Mouse (Mus musculus) embryonic facial prominence, embryonic 14.5 days (tissue): ENCODE measurements around the gene Hist3h2ba. TPM values are rescaled to one million over a fixed set of nuclear protein-coding genes. Genes with fewer than 3 reads are reported as not detected.
A peak's percentile ranks its signal among the peaks of the same experiment; 100 is the strongest.

Experiments
- ATAC-seq: fragments of 200-750 bp; cut with Nextera tagmentation; 2 replicates; pipeline ENCODE4 v1.8.0; 2017; ENCODE audit warnings: low read depth, moderate number of reproducible peaks, moderate TSS enrichment
- DNase-seq: peaks from one replicate; pipeline ENCODE4 v3.0.0-alpha.2; 2015; ENCODE audit warnings: low spot score
- H3K27ac ChIP-seq: fragments of 300-500 bp; sonication (generic); replicated peaks from 2 replicates; pipeline ENCODE4 v1.5.1; 2014; ENCODE audit warnings: low read depth, mild to moderate bottlenecking, low read length, moderate library complexity
- H3K27me3 ChIP-seq: fragments of 300-500 bp; sonication (generic); replicated peaks from 2 replicates; pipeline ENCODE4 v1.6.1; 2014; ENCODE audit warnings: low read length; ENCODE audit not compliant: control insufficient read depth, insufficient read depth
- H3K36me3 ChIP-seq: fragments of 300-500 bp; sonication (generic); 2 replicates; pipeline ENCODE4 v1.6.1; 2014; ENCODE audit warnings: low read length, mixed read lengths; ENCODE audit not compliant: control insufficient read depth, insufficient read depth
- H3K4me1 ChIP-seq: fragments of 300-500 bp; sonication (generic); 2 replicates; pipeline ENCODE4 v1.6.1; 2014; ENCODE audit warnings: antibody characterized with exemption, low read length; ENCODE audit not compliant: control insufficient read depth, insufficient read depth
- H3K4me2 ChIP-seq: fragments of 300-500 bp; sonication (generic); 2 replicates; pipeline ENCODE4 v1.6.1; 2014; ENCODE audit warnings: low read depth, mild to moderate bottlenecking, low read length, moderate library complexity, mixed read lengths
- H3K4me3 ChIP-seq: fragments of 300-500 bp; sonication (generic); 2 replicates; pipeline ENCODE4 v1.5.1; 2014; ENCODE audit warnings: low read depth, mild to moderate bottlenecking, low read length
- H3K9ac ChIP-seq: fragments of 300-500 bp; sonication (generic); 2 replicates; pipeline ENCODE4 v1.6.1; 2014; ENCODE audit warnings: low read depth, mild to moderate bottlenecking, low read length, moderate library complexity, mixed read lengths
- H3K9me3 ChIP-seq: fragments of 300-500 bp; sonication (generic); 2 replicates; pipeline ENCODE4 v1.6.1; 2016; ENCODE audit warnings: low read length; ENCODE audit not compliant: control insufficient read depth
- WGBS: fragments of 180-500 bp; shearing (Covaris S2); extraction: QIAGEN DNeasy Blood & Tissue Kit; methylation state at CpG from one replicate; pipeline ENCODE4 v1.1.7; 2014; 5-methylcytosine and 5-hydroxymethylcytosine counted together
- polyA plus RNA-seq: library from polyadenylated mRNA; unstranded; fragments of >200 nt; fragmentation: Nextera tagmentation; extraction: Ambion mirVana; gene quantifications from 2 replicates; pipeline ENCODE4 v1.2.1, GENCODE M21; 2014

The Hist3h2ba gene
- polyA plus RNA-seq, 1 experiment from 2014 or later = 14.9 TPM

DNA sequence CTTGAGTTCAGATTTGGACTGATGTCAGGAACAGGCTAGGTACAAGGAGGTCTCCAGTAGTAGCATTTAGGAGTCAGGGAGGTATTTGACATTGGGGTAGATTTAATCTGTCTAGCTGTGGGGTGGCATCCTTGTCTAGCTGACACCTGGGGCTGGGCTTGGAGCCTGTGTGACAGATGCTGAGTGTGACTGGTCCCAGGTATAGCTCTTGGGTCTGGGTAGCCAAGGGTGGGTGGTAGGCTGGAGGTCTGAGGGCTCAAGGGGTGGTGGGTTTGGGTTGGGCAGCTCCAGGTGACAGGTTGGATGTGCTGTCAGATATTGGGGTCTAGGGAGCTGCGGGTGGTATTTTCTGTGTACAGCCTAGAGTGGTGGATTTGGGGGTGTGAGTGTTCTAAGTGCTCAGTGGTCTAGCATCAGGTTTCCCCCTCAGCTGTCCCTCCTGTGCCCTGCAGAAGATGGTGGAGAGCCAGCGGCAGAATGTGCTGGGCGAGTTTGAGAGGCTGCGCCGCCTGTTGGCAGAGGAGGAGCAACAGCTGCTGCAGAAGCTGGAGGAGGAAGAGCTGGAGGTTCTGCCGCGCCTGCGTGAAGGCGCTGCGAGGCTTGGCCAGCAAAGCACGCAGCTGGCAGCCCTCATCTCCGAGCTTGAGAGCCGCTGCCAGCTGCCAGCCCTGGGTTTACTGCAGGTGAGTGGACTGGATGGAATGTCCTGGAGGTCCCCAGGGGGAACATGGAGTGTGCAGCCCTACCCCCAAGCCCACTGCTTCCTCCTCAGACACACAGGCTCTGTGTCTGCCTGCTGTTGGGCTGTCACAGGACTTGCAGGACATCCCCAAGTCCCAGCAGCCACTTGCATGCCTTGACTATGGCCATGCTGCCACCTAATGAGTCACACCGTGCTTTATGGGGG is 33.1 kb downstream of the Hist3h2ba start:
- 57% methylated on average over 14 of the region's 14 CpGs for WGBS
- no peak overlapping the region for H3K27ac ChIP-seq
- DNase-seq = peak; percentile 84
- peak; percentile 59; the same call in 1 of the 2 replicates for ATAC-seq
- H3K4me2 ChIP-seq = no peak overlapping the region
- H3K27me3 ChIP-seq = no peaks in the 10 kb centered on the region
- H3K36me3 ChIP-seq = peaks cover 42% of the 10 kb centered on the region
- no peak overlapping the region for H3K4me3 ChIP-seq
- H3K9ac ChIP-seq = no peak overlapping the region
- H3K9me3 ChIP-seq = no peaks in the 10 kb centered on the region
- H3K4me1 ChIP-seq = peaks cover 20% of the 10 kb centered on the region

DNA sequence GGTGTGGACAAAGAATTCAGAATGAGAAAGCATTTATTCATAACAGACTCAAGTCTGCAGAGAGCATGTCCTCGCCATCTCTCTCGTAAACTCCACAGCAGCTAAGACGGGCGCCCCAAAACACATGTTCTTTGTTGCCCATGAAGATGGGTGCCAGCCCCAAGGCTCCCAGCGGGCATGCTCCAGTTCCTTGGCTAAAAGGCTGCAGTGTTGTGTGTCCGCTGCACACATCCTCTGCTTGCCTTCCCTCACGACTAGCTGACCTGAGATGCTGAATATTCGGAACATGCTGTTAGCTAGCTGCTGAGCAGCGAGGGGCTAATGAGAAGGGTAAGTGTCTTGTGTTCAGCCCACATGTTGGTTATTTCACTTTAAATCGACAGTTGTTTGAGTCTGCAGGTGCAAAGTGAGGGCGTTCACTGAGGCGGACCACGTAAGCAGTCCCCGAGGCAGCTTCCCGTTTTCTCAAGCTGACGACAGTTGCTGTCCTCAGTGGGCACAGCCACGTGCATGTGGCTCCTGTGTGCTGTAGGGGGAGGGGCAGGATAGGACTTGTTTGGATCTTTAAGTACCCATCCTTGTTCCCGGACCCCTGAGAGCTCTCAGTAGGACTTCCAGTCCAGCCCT is 33.9 kb downstream of the Hist3h2ba start:
- Histone ChIP-seq H3K36me3 (peaks cover 50% of the 10 kb centered on the region), H3K4me2 (no peak overlapping the region), H3K4me1 (peaks cover 20% of the 10 kb centered on the region), H3K27ac (no peak overlapping the region), H3K9me3 (no peaks in the 10 kb centered on the region), H3K4me3 (no peak overlapping the region), H3K27me3 (no peaks in the 10 kb centered on the region), H3K9ac (no peak overlapping the region)
- DNase-seq (no peak), ATAC-seq (no peak)
- 80% methylated on average over 18 of the region's 18 CpGs for WGBS

DNA sequence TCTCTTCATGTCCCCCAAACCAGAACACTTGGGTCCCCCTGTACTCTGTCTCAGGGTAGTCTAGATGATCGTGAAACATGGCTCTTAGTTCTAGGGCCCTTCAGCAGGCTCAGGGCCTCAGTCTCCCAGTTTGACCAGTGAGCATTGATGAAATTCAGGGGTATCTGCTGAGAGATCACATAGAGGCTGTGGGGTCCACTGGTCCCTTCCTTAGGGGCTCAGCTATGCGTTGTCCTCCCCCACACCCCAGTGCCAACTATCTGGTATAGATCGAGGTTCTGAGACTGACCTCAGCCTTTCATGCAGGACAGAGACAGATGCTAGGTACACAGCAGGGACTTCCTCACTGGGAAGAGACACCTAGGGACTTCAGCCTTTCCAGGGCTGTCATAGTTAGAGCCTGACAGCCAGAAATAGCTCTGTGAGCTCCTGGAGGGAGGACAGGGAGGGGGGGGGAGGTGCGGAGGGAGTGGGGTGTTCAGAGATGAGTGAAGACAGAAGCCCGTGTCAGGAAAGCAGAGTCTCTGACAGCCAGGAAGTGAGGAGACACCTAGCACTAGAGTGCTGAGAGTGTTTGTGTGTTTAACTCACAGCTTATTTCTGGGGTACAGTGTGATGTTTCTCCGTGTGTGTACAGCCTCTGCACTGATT is 35.1 kb downstream of the Hist3h2ba start:
- H3K4me3 ChIP-seq = no peak overlapping the region
- H3K4me1 ChIP-seq = peaks cover 17% of the 10 kb centered on the region
- ATAC-seq (no peak), DNase-seq (no peak)
- H3K27ac ChIP-seq = no peak overlapping the region
- peaks cover 62% of the 10 kb centered on the region for H3K36me3 ChIP-seq
- H3K9me3 ChIP-seq = no peaks in the 10 kb centered on the region
- WGBS = 89% methylated on average over 6 of the region's 6 CpGs
- no peaks in the 10 kb centered on the region for H3K27me3 ChIP-seq
- H3K9ac ChIP-seq = no peak overlapping the region
- no peak overlapping the region for H3K4me2 ChIP-seq

DNA sequence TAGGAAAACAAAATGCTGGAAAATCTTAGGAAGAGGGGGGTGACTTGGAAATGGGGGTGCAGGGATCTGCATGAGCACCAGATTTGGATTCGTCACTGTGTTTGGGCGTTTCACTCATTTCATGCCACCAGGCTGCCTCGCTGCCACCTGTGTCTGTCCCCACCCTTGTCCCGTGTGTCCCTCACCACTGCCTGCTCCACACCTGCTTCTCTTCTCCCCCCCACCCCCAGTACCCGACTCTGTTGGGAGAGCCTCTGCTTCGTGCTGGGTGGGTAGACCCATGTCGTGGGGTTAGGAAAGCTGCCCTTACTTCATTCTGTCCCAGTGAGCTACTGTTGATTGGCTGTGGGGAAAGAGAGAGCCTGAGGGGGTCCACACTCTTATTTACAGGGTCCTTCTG is 35.9 kb downstream of the Hist3h2ba start:
- ATAC-seq = no peak
- H3K36me3 ChIP-seq = peaks cover 70% of the 10 kb centered on the region

DNA sequence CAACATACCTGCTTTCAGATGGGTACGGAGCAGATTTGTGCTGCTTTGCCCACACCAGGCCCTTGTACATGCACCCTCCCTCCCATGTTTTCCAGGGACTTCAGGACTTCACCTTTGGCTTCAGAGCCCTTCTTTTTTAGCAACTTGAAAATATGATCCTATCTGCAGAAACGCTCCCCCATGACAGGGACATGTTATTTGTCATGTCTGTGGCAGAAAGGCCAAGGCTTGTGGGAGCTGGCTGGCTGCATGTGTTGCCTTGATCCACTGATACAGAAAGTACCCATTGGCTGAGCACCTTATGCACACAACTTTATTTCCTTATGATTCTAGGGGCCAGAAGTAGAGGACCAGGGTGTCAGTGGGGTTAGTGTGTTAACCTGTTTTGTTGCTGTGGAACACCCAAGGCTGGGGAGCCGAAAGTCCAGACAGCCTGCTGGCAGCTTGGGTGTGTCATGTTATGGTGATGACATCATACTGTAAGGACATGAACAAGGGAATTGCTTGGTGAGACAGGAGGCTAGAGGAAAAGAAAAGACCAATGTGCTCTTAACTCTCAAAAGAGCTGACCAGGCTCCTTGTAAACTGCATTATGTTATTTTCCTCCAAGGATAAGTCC is 36.7 kb downstream of the Hist3h2ba start:
- 90% methylated on average over 3 of the region's 3 CpGs for WGBS

More for the DNA sequence above, 35.9 kb downstream of the Hist3h2ba start:
- Histone ChIP-seq H3K4me2 (no peak overlapping the region), H3K4me3 (no peak overlapping the region), H3K4me1 (peaks cover 9% of the 10 kb centered on the region), H3K9me3 (no peaks in the 10 kb centered on the region), H3K27me3 (no peaks in the 10 kb centered on the region), H3K27ac (no peak overlapping the region), H3K9ac (no peak overlapping the region)
- DNase-seq = no peak
- 96% methylated on average over 7 of the region's 7 CpGs for whole genome bisulfite sequencing

DNA sequence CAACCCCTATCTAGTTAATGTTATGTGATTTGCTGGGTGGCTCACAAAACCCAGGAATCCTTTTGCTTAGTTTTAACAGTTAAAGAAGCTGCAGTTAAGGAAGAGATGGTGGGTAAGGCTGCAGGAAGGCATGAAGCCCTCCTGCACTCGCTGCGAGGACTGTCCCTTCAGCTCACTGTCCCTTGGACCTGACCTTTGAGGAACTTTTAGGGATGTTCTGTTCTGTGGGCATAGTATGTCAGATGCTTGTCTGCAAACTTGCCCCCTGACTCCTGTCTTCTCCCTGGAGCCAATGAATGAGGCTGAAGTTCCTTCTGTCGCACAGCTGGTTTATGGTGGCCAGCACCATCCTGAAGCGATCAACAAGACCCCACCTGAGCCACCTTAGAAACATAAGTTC is 40.4 kb downstream of the Hist3h2ba start:
- no peak overlapping the region for H3K4me3 ChIP-seq
- H3K27me3 ChIP-seq = peaks cover 10% of the 10 kb centered on the region; the same call in 1 of the 2 replicates
- DNase-seq (no peak), ATAC-seq (no peak)
- no peaks in the 10 kb centered on the region for H3K9me3 ChIP-seq
- no peak overlapping the region for H3K4me2 ChIP-seq
- 97% methylated on average over 4 of the region's 4 CpGs for WGBS
- no peak overlapping the region for H3K9ac ChIP-seq
- H3K36me3 ChIP-seq = peaks cover 66% of the 10 kb centered on the region
- peaks cover 1% of the 10 kb centered on the region; the same call in 1 of the 2 replicates for H3K4me1 ChIP-seq
- no peak overlapping the region for H3K27ac ChIP-seq

More for the DNA sequence above, 36.7 kb downstream of the Hist3h2ba start:
- Histone ChIP-seq H3K4me1 (peaks cover 2% of the 10 kb centered on the region), H3K36me3 (peaks cover 78% of the 10 kb centered on the region), H3K4me2 (no peak overlapping the region), H3K27ac (no peak overlapping the region), H3K27me3 (no peaks in the 10 kb centered on the region), H3K9me3 (no peaks in the 10 kb centered on the region), H3K9ac (no peak overlapping the region), H3K4me3 (no peak overlapping the region)
- ATAC-seq = no peak
- no peak for DNase-seq

DNA sequence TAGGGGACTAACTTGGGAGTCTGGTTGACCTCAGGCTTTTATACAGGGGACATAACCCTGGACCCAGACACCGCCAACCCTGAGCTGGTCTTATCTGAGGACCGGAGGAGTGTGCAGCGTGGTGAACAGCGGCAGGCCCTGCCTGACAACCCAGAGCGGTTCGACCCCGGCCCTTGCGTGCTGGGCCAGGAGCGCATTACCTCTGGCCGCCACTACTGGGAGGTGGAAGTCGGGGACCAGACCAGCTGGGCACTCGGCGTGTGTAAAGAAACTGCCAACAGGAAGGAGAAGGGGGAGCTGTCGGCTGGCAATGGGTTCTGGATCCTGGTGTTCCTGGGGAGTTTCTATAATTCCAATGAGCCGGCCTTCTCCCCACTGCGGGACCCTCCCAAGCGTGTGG is 41.4 kb downstream of the Hist3h2ba start:
- Histone ChIP-seq H3K4me3 (no peak overlapping the region), H3K9me3 (no peaks in the 10 kb centered on the region), H3K36me3 (peaks cover 58% of the 10 kb centered on the region), H3K4me2 (no peak overlapping the region), H3K9ac (no peak overlapping the region), H3K27ac (no peak overlapping the region), H3K27me3 (peaks cover 19% of the 10 kb centered on the region), H3K4me1 (peaks cover 6% of the 10 kb centered on the region; the same call in 1 of the 2 replicates)
- ATAC-seq (no peak), DNase-seq (no peak)
- WGBS = 90% methylated on average over 13 of the region's 17 CpGs

DNA sequence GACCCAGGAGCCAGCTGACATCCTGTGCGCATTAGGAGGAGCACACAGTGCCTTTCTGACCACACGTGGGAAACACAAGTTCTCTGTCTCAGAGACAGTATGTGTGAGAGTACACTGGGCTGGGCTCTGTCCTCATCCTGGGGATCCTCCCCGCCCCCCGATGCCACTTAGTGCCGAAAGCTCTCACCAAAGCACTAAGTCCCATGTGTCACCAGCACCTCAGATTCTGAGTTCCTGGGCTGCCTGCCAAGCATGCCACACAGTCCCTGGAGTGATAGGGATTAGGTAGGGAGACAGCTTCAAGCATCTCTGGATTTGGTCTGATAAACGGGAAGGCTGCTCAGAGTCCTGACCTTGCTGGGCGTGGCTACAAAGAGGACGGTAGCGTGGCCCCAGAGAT is 42.1 kb downstream of the Hist3h2ba start:
- H3K4me1 ChIP-seq = peaks cover 6% of the 10 kb centered on the region; the same call in 1 of the 2 replicates
- no peak overlapping the region for H3K4me3 ChIP-seq
- WGBS = 82% methylated on average over 9 of the region's 9 CpGs
- H3K27ac ChIP-seq = no peak overlapping the region
- peaks cover 21% of the 10 kb centered on the region for H3K27me3 ChIP-seq
- DNase-seq = peak; percentile 20
- H3K36me3 ChIP-seq = peaks cover 52% of the 10 kb centered on the region
- no peak overlapping the region for H3K4me2 ChIP-seq
- ATAC-seq = no peak
- no peaks in the 10 kb centered on the region for H3K9me3 ChIP-seq
- no peak overlapping the region for H3K9ac ChIP-seq
